24 mouse cellular contexts compared by ENCODE assay signal in genomic region chr7:60076301-60076700, GRCm38 (mm10).
"Had no signal": no experiment of that assay in that cellular context is flagged by ENCODE, and none has a peak within 500 bp of the region (broad histone marks: within the 10 kb centered on the region; RNA-seq: fewer than 3 reads in every experiment).

No protein-coding gene starts in this region.

- H3K9me3 ChIP-seq: limb, embryonic 15.5 days; megakaryocyte, embryonic 14.5 days; midbrain, embryonic 12.5 days; neural tube, embryonic 13.5 days had no signal

- ATAC-seq: liver, postnatal 0 days; lung, postnatal 0 days had no signal

- H3K4me3 ChIP-seq: limb, embryonic 12.5 days; limb, embryonic 15.5 days; megakaryocyte, embryonic 14.5 days; midbrain, embryonic 12.5 days; myocyte; neural tube, embryonic 13.5 days had no signal

- H3K4me1 ChIP-seq: limb, embryonic 12.5 days; limb, embryonic 15.5 days; megakaryocyte, embryonic 14.5 days; midbrain, embryonic 12.5 days; neural tube, embryonic 13.5 days had no signal

- H3K27me3 ChIP-seq: limb, embryonic 12.5 days; limb, embryonic 15.5 days; megakaryocyte, embryonic 14.5 days; midbrain, embryonic 12.5 days; neural tube, embryonic 13.5 days had no signal

- H3K27ac ChIP-seq: limb, embryonic 12.5 days; limb, embryonic 15.5 days; liver, embryonic 14.5 days; midbrain, embryonic 12.5 days; neural tube, embryonic 13.5 days; stomach, postnatal 0 days had no signal

- H3K9ac ChIP-seq: limb, embryonic 12.5 days; limb, embryonic 15.5 days; liver, embryonic 14.5 days; liver, postnatal 0 days; lung, embryonic 14.5 days; midbrain, embryonic 12.5 days; neural tube, embryonic 13.5 days had no signal

- H3K36me3 ChIP-seq: limb, embryonic 12.5 days; limb, embryonic 15.5 days; midbrain, embryonic 12.5 days; neural tube, embryonic 13.5 days had no signal

- H3K4me2 ChIP-seq: limb, embryonic 12.5 days; limb, embryonic 15.5 days; liver, embryonic 11.5 days; lung, embryonic 14.5 days; midbrain, embryonic 12.5 days; neural tube, embryonic 13.5 days had no signal

- DNase-seq: kidney, adult 18-20 months; kidney, adult 9 months; kidney, postnatal 14 days; kidney, postnatal 4 days; left cerebral cortex, postnatal 4 days; liver, postnatal 0 days; lung, embryonic 14.5 days; lung, postnatal 36 days; right cerebral cortex, adult 18-20 months; right cerebral cortex, postnatal 14 days; right cerebral cortex, postnatal 4 days; thymus, adult 2 months; thymus, postnatal 14 days; thymus, postnatal 4 days had no signal
